Mouse (Mus musculus) hindbrain, embryonic 10.5 days (tissue): ENCODE results near the gene Haus7. TPM values are rescaled to one million over a fixed set of nuclear protein-coding genes. Genes with fewer than 3 reads are reported as not detected.
"Not testable (repeated sequence)": the region's sequence is repeated elsewhere in the genome, so short reads cannot be mapped to it uniquely, and the experiment has no call there.

ENCODE experiments used
- DNase-seq: peaks from one replicate; pipeline ENCODE4 v3.0.0-alpha.2; 2017; ENCODE audit warnings: low spot score
- H3K27ac ChIP-seq: fragments of 300-500 bp; sonication (generic); 2 replicates; pipeline ENCODE4 v1.5.1; 2016; ENCODE audit warnings: mild to moderate bottlenecking, moderate library complexity
- H3K27me3 ChIP-seq: fragments of 300-500 bp; sonication (generic); 2 replicates; pipeline ENCODE4 v1.6.1; 2016; ENCODE audit warnings: mild to moderate bottlenecking; ENCODE audit not compliant: poor library complexity, insufficient read depth, severe bottlenecking
- H3K36me3 ChIP-seq: fragments of 300-500 bp; sonication (generic); 2 replicates; pipeline ENCODE4 v1.6.1; 2016; ENCODE audit warnings: mild to moderate bottlenecking, moderate library complexity
- H3K4me1 ChIP-seq: fragments of 300-500 bp; sonication (generic); replicated peaks from 2 replicates; pipeline ENCODE4 v1.6.1; 2016; ENCODE audit warnings: mild to moderate bottlenecking
- H3K4me3 ChIP-seq: fragments of 300-500 bp; sonication (generic); 2 replicates; pipeline ENCODE4 v1.5.1; 2016; ENCODE audit warnings: mild to moderate bottlenecking, moderate library complexity
- H3K9me3 ChIP-seq: fragments of 300-500 bp; sonication (generic); 2 replicates; pipeline ENCODE4 v1.6.1; 2016; ENCODE audit warnings: mild to moderate bottlenecking, moderate library complexity
- WGBS: fragments of 180-500 bp; shearing (Covaris S2); methylation state at CpG from one replicate; pipeline ENCODE4 v1.1.7; 2016; 5-methylcytosine and 5-hydroxymethylcytosine counted together
- polyA plus RNA-seq: library from polyadenylated mRNA; unstranded; fragments of >200 nt; fragmentation: Nextera tagmentation; extraction: Ambion mirVana; gene quantifications from 2 replicates; pipeline ENCODE4 v1.2.1, GENCODE M21; 2016

Haus7 gene
- 79.7 and 81.4 TPM in 2 replicates for polyA plus RNA-seq

DNA sequence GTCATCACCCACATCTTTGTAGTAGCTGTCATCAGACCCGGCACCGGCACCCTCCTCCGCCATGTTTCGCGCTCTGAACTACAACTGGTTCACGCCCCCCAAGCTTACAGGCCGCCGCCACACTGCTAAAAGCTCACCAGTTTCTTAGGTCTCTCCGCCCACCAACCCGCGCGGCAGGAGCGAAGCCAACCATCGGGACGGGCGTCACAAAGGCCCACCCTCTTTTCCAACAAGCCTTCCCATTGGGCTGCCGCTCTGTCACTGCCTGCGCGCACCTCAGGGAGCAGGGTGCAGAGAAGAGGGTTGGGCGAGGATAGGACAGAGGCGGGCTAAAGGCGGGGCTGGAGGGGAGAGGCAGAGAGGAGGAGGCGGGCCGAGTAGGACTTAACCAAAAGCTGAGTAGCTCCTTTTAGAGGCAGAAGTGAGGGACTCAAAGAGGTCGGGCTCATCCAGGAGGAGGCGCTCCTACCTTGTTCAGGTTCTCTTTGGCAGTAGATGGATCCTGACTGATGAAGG lies at the start of gene Haus7:
Haus7 (minus strand) TSS at position 168 of the 516 bp plus-strand sequence.
- peaks cover 7% of the 10 kb centered on the region; the same call in 1 of the 2 replicates for H3K4me1 ChIP-seq
- peak within 1 kb of the TSS; percentile 61 for H3K4me3 ChIP-seq
- no peaks in the 10 kb centered on the region for H3K27me3 ChIP-seq
- H3K36me3 ChIP-seq = peaks cover 2% of the 10 kb centered on the region; the same call in 1 of the 2 replicates
- peak; percentile 91 for DNase-seq
- WGBS = 21% methylated on average over 26 of the region's 26 CpGs
- H3K9me3 ChIP-seq = no peaks in the 10 kb centered on the region
- H3K27ac ChIP-seq = peak within 1 kb of the TSS; percentile 82

DNA sequence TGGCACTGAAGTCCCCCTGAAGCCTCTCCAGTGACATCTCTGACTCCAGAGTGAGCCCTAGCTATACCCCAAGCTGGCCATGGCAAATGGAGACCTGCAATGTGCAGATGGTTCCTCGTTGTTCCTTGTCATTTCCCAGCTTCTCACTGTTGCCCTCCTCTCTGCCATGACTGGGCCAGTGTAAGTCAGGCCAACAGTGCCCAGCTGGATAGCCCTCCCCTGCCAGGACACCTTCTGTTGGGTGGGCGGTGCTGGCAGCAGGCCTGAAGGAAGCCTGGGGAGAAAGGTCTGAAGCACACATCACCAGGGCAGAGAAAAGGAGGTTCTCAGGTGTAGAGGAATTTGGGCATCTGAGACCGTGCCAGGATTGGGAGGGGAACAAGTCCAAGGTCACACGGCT lies 47.7 kb upstream of the Haus7 start:
- no peaks in the 10 kb centered on the region for H3K9me3 ChIP-seq
- DNase-seq = no peak
- 0 out of 2 replicates have a peak, but pooled peaks cover 3% of the 10 kb centered on the region for H3K4me1 ChIP-seq
- H3K27ac ChIP-seq = no peak overlapping the region
- WGBS = 80% methylated on average over 4 of the region's 4 CpGs
- H3K27me3 ChIP-seq = peaks cover 54% of the 10 kb centered on the region
- H3K36me3 ChIP-seq = no peaks in the 10 kb centered on the region
- no peak overlapping the region for H3K4me3 ChIP-seq

GRCm38 (mm10) chrX:73505130-73505735 lies 46.4 kb upstream of the Haus7 start:
- 73% methylated on average over 5 of the region's 5 CpGs for WGBS

DNA sequence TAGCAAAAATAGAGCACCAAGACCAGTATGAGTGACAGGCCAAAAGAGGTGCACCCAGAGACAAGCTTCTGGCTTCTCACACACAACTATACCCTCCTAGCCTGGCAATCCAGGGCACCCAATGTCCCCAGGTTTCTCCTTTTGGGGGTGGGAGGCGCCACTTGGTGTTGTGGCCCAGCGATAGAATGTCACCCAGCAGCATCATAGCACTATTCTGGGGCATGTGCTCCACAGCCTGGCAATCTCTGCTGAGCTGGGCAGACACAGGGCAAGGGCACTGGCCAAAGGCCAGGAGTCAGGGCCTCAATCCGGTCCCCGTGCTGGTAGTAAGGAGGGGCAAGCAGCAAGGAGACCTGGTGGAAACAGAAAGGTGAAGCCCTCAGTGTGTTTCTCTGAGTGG lies 37.9 kb upstream of the Haus7 start:
- no peak for DNase-seq
- no peaks in the 10 kb centered on the region for H3K4me1 ChIP-seq
- 85% methylated on average over 4 of the region's 4 CpGs for WGBS
- no peaks in the 10 kb centered on the region for H3K9me3 ChIP-seq
- H3K36me3 ChIP-seq = no peaks in the 10 kb centered on the region
- H3K27ac ChIP-seq = no peak overlapping the region
- no peak overlapping the region for H3K4me3 ChIP-seq
- H3K27me3 ChIP-seq = peaks cover 34% of the 10 kb centered on the region

More at GRCm38 (mm10) chrX:73505130-73505735, 46.4 kb upstream of the Haus7 start:
- Histone ChIP-seq H3K27me3 (peaks cover 66% of the 10 kb centered on the region), H3K4me1 (0 out of 2 replicates have a peak, but pooled peaks cover 3% of the 10 kb centered on the region), H3K4me3 (no peak overlapping the region), H3K36me3 (no peaks in the 10 kb centered on the region), H3K27ac (no peak overlapping the region), H3K9me3 (no peaks in the 10 kb centered on the region)
- no peak for DNase-seq

GRCm38 (mm10) chrX:73493567-73493966 lies 34.7 kb upstream of the Haus7 start:
- not testable (repeated sequence) for H3K4me3 ChIP-seq, H3K27ac ChIP-seq, H3K36me3 ChIP-seq, H3K4me1 ChIP-seq, H3K9me3 ChIP-seq, H3K27me3 ChIP-seq
- WGBS = 21% methylated on average over 2 of the region's 2 CpGs
- peak; percentile 38 for DNase-seq

- no peak overlapping the region for H3K27ac ChIP-seq
- no peak overlapping the region for H3K4me3 ChIP-seq
- H3K9me3 ChIP-seq = no peaks in the 10 kb centered on the region
- no peaks in the 10 kb centered on the region for H3K4me1 ChIP-seq
- WGBS = 80% methylated on average over 3 of the region's 3 CpGs
- no peak for DNase-seq
- no peaks in the 10 kb centered on the region for H3K36me3 ChIP-seq
- H3K27me3 ChIP-seq = peaks cover 18% of the 10 kb centered on the region
These were observed 32.0 kb upstream of the Haus7 start for GRCm38 (mm10) chrX:73490804-73491203.

- H3K27ac ChIP-seq = no peak overlapping the region
- no peak for DNase-seq
- no peak overlapping the region for H3K4me3 ChIP-seq
- peaks cover 16% of the 10 kb centered on the region for H3K27me3 ChIP-seq
- no peaks in the 10 kb centered on the region for H3K36me3 ChIP-seq
- 74% methylated on average over 4 of the region's 4 CpGs for WGBS
- no peaks in the 10 kb centered on the region for H3K4me1 ChIP-seq
- H3K9me3 ChIP-seq = no peaks in the 10 kb centered on the region
These were observed 31.3 kb upstream of the Haus7 start for GRCm38 (mm10) chrX:73490186-73490585.

GRCm38 (mm10) chrX:73486920-73487319 lies 28.1 kb upstream of the Haus7 start:
- Histone ChIP-seq H3K27me3 (peaks cover 35% of the 10 kb centered on the region), H3K36me3 (no peaks in the 10 kb centered on the region), H3K27ac (no peak overlapping the region), H3K4me1 (no peaks in the 10 kb centered on the region), H3K9me3 (no peaks in the 10 kb centered on the region), H3K4me3 (no peak overlapping the region)
- no peak for DNase-seq
- WGBS = 84% methylated on average over 5 of the region's 5 CpGs

DNA sequence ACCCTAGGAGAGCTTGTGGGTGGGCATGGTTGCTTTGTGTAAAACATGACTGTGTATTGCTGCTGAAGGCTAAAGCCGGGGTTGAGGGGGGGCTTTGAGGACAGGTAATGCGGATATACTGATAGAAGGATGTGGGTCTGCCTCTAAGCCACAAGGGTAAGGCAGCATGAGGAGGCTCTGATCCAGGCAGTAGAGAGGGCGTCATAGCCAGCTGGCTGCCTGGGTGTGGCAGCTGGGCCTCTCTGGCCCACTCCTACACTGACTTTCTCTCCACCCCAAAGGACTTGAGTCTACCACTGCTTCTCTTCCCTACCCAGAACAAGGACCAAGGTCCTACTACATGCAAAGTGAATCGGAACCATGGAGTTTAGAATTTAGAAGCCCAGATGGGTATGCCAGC lies 26.0 kb upstream of the Haus7 start:
- no peak for DNase-seq
- WGBS = 88% methylated on average over 4 of the region's 4 CpGs
- Histone ChIP-seq H3K9me3 (no peaks in the 10 kb centered on the region), H3K27ac (no peak overlapping the region), H3K4me1 (no peaks in the 10 kb centered on the region), H3K27me3 (peaks cover 45% of the 10 kb centered on the region), H3K4me3 (no peak overlapping the region), H3K36me3 (no peaks in the 10 kb centered on the region)

- Histone ChIP-seq H3K4me3 (peak overlapping the region; percentile 37; the same call in 1 of the 2 replicates), H3K4me1 (no peaks in the 10 kb centered on the region), H3K9me3 (no peaks in the 10 kb centered on the region), H3K27ac (peak overlapping the region; percentile 59), H3K36me3 (no peaks in the 10 kb centered on the region), H3K27me3 (peaks cover 51% of the 10 kb centered on the region)
- DNase-seq = no peak
- 89% methylated on average over 1 of the region's 1 CpGs for WGBS
These were observed 25.2 kb upstream of the Haus7 start for GRCm38 (mm10) chrX:73484076-73484475.

GRCm38 (mm10) chrX:73483484-73483810 lies 24.6 kb upstream of the Haus7 start, which contains the start of gene Bgn:
Gene Bgn, plus strand, starts transcription at chrX:73483602.
- DNase-seq = peak; percentile 13
- no peaks in the 10 kb centered on the region for H3K9me3 ChIP-seq
- 39% methylated on average over 9 of the region's 14 CpGs for WGBS
- peak within 1 kb of the TSS; percentile 59 for H3K27ac ChIP-seq
- no peaks in the 10 kb centered on the region for H3K36me3 ChIP-seq
- peaks cover 57% of the 10 kb centered on the region for H3K27me3 ChIP-seq
- peak within 1 kb of the TSS; percentile 37 for H3K4me3 ChIP-seq
- H3K4me1 ChIP-seq = no peaks in the 10 kb centered on the region

GRCm38 (mm10) chrX:73482643-73483483 lies 24.0 kb upstream of the Haus7 start:
- no peaks in the 10 kb centered on the region for H3K9me3 ChIP-seq
- no peaks in the 10 kb centered on the region for H3K36me3 ChIP-seq
- peaks cover 63% of the 10 kb centered on the region for H3K27me3 ChIP-seq
- peak overlapping the region; percentile 37; the same call in 1 of the 2 replicates for H3K4me3 ChIP-seq
- no peak for DNase-seq
- H3K4me1 ChIP-seq = no peaks in the 10 kb centered on the region
- H3K27ac ChIP-seq = no peak overlapping the region
- 55% methylated on average over 4 of the region's 4 CpGs for WGBS

GRCm38 (mm10) chrX:73480334-73480733 lies 21.5 kb upstream of the Haus7 start:
- no peak overlapping the region for H3K4me3 ChIP-seq
- H3K27me3 ChIP-seq = peaks cover 67% of the 10 kb centered on the region
- no peak for DNase-seq
- 48% methylated on average over 2 of the region's 2 CpGs for WGBS
- H3K36me3 ChIP-seq = no peaks in the 10 kb centered on the region
- no peak overlapping the region for H3K27ac ChIP-seq
- no peaks in the 10 kb centered on the region for H3K9me3 ChIP-seq
- no peaks in the 10 kb centered on the region for H3K4me1 ChIP-seq
